Mouse (Mus musculus): ENCODE measurements at regions not wholly inside any gene's neighbourhood (a gene's known extent, or its start where the extent isn't known, plus 50 kb on each side); places are given as distances from the start of the nearest gene placed in this dataset.

GRCm38 (mm10) chr15:67402310-67402709 lies 901.6 kb upstream of the Lrrc6 start:
- DNase-seq (ENCODE audit: low read depth in 2 of 2, low spot score in 2 of 2), result no peak

GRCm38 (mm10) chr15:67397269-67397668 lies 896.6 kb upstream of the Lrrc6 start:
- DNase-seq (ENCODE audit: low read depth in 2 of 2, low spot score in 2 of 2), result no peak

GRCm38 (mm10) chr15:67395114-67395513 lies 894.4 kb upstream of the Lrrc6 start:
- DNase-seq (ENCODE audit: low read depth in 2 of 2, low spot score in 2 of 2), result no peak

- no peak for DNase-seq (ENCODE audit: low read depth in 2 of 2, low spot score in 2 of 2)
Observed at GRCm38 (mm10) chr15:67391918-67392317, 891.2 kb upstream of the Lrrc6 start.

GRCm38 (mm10) chr15:67388514-67388913 lies 887.8 kb upstream of the Lrrc6 start:
- no peak for DNase-seq (ENCODE audit: low read depth in 2 of 2, low spot score in 2 of 2)

- DNase-seq (ENCODE audit: low read depth in 2 of 2, low spot score in 2 of 2), result no peak
Observed at GRCm38 (mm10) chr15:67386896-67387295, 886.2 kb upstream of the Lrrc6 start.

- DNase-seq (ENCODE audit: low read depth in 2 of 2, low spot score in 2 of 2), result no peak
Observed at GRCm38 (mm10) chr15:67373599-67373998, 872.9 kb upstream of the Lrrc6 start.

GRCm38 (mm10) chr15:67373030-67373429 lies 872.3 kb upstream of the Lrrc6 start:
- DNase-seq (ENCODE audit: low read depth in 2 of 2, low spot score in 2 of 2), result no peak

- DNase-seq (ENCODE audit: low read depth in 2 of 2, low spot score in 2 of 2), result no peak
Observed at GRCm38 (mm10) chr15:67364099-67364756, 863.5 kb upstream of the Lrrc6 start.

GRCm38 (mm10) chr15:67361012-67361571 lies 860.4 kb upstream of the Lrrc6 start:
- DNase-seq (ENCODE audit: low read depth in 2 of 2, low spot score in 2 of 2), result no peak

GRCm38 (mm10) chr15:67357867-67358266 lies 857.2 kb upstream of the Lrrc6 start:
- DNase-seq (ENCODE audit: low read depth in 2 of 2, low spot score in 2 of 2), result no peak

- no peak for DNase-seq (ENCODE audit: low read depth in 2 of 2, low spot score in 2 of 2)
Observed at GRCm38 (mm10) chr15:67355334-67355733, 854.6 kb upstream of the Lrrc6 start.

GRCm38 (mm10) chr15:67354598-67355159 lies 854.0 kb upstream of the Lrrc6 start:
- DNase-seq (ENCODE audit: low read depth in 2 of 2, low spot score in 2 of 2), result no peak

GRCm38 (mm10) chr15:67349501-67349900 lies 848.8 kb upstream of the Lrrc6 start:
- no peak for DNase-seq (ENCODE audit: low read depth in 2 of 2, low spot score in 2 of 2)

GRCm38 (mm10) chr15:67345179-67346148 lies 844.8 kb upstream of the Lrrc6 start:
- DNase-seq (ENCODE audit: low read depth in 2 of 2, low spot score in 2 of 2), result no peak

GRCm38 (mm10) chr15:67342050-67342449 lies 841.3 kb upstream of the Lrrc6 start:
- DNase-seq (ENCODE audit: low read depth in 2 of 2, low spot score in 2 of 2), result no peak

- DNase-seq (ENCODE audit: low read depth in 2 of 2, low spot score in 2 of 2), result no peak
Observed at GRCm38 (mm10) chr15:67337040-67337395, 836.3 kb upstream of the Lrrc6 start.

GRCm38 (mm10) chr15:67336294-67337039 lies 835.8 kb upstream of the Lrrc6 start:
- no peak for DNase-seq (ENCODE audit: low read depth in 2 of 2, low spot score in 2 of 2)

GRCm38 (mm10) chr15:67332521-67332920 lies 831.8 kb upstream of the Lrrc6 start:
- DNase-seq (ENCODE audit: low read depth in 2 of 2, low spot score in 2 of 2), result no peak

- no peak for DNase-seq (ENCODE audit: low read depth in 2 of 2, low spot score in 2 of 2)
Observed at GRCm38 (mm10) chr15:67320292-67320691, 819.6 kb upstream of the Lrrc6 start.

- no peak for DNase-seq (ENCODE audit: low read depth in 2 of 2, low spot score in 2 of 2)
Observed at GRCm38 (mm10) chr15:67315202-67315601, 814.5 kb upstream of the Lrrc6 start.

Measured in CD8-positive naive resting alpha-beta T cell, adult 2 months (primary cell).